Mouse (Mus musculus): Measurements from ENCODE around the gene Bag3. TPM values are rescaled to one million over a fixed set of nuclear protein-coding genes. Genes with fewer than 3 reads are reported as not detected.

The Bag3 gene
- 5.9 and 6.9 TPM in 2 replicates for polyA plus RNA-seq (2015; fragmentation: Nextera tagmentation; extraction: Ambion mirVana)

- DNase-seq (ENCODE audit: low spot score) = peak; percentile 53
Observed at GRCm38 (mm10) chr7:128523349-128523961, at the start of gene Bag3. Gene Bag3, plus strand, starts transcription at chr7:128523616.

- DNase-seq (ENCODE audit: low spot score) = no peak
Observed at GRCm38 (mm10) chr7:128474322-128474721, 49.1 kb upstream of the Bag3 start.

DNA sequence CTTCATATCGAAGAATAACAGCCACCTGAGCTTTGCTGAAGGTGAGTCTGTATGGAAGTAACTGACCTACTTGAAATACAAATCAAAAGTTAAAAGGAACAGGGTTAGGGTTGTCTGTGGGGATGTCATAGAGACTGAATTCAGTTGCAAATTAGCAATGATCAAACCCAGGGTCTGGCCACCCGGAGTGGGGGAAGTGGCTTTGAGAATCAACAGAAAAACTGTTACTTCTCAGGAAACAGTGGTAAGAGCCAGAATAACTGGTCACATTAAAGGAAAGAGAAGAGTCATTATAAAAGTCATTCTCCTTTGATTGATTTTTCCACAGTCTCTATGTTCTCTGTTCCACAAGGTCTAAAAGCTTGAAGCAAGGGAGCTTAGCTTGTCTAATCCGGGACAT is 34.4 kb upstream of the Bag3 start:
- no peak for DNase-seq (ENCODE audit: low spot score)

GRCm38 (mm10) chr7:128494546-128494945 is 28.9 kb upstream of the Bag3 start:
- DNase-seq (ENCODE audit: low spot score) = no peak

- no peak for DNase-seq (ENCODE audit: low spot score)
Observed at GRCm38 (mm10) chr7:128499801-128500200, 23.6 kb upstream of the Bag3 start.

DNA sequence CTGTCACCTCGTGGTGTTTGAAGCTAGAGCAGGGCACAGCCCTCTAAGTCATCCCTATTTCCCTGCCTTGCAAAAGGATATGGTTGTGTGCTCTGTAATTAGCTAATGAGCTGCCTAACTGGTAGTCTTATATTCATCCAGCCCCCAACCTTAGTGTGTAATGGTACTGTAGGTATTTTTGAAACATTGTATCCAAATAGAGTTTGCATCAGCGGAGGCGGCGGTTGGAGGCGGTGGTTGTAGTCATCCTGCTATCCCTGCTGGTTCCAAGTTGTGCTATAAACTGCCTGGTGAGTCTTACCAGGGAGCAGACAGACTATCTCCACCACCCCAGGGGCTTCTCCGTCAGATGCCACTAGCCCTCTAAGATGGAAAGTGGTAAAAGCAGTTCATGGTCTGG is 19.3 kb upstream of the Bag3 start:
- DNase-seq (ENCODE audit: low spot score) = no peak

DNA sequence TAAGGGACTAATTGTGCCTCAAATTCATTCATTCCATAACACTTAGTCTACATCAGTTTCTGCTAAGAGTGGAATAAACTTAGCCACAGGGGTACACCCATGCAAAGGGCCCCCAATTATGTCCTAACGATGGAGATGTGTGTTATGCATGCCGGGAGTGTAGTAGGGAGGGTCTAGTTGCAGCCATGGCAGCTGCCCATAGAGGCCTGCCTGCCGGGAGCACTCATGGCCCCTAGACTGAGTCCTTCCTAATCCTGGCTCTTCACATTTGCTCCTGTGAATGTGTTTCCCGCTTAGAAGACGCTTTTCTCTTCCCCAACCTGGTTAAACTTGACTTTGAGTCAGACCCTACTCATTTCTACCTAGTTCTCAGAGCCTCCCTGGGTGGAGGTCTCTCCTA is 11.5 kb upstream of the Bag3 start:
- DNase-seq (ENCODE audit: low spot score) = no peak

DNA sequence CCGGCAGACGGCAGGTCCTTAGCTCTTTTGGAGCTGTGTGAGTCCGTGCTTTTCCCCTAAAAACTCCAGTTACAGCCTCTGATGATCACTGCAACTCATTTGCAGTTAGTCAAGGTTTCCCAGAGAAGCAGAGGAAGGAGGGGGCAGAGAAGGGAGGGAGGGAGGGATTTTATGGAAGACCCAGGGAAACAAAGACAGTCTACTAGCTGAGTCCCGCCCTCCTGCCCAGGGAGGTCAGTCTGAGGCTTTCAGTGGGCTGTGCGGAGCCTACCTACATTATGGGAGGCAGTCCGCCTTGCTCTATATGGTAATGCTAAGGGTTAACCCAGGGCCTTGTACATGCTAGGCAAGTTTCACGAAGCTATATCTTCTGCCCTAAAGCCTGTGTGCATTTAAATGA is 9.9 kb upstream of the Bag3 start:
- DNase-seq (ENCODE audit: low spot score) = no peak

- DNase-seq (ENCODE audit: low spot score) = no peak
Observed at GRCm38 (mm10) chr7:128514341-128514740, 9.1 kb upstream of the Bag3 start.

DNA sequence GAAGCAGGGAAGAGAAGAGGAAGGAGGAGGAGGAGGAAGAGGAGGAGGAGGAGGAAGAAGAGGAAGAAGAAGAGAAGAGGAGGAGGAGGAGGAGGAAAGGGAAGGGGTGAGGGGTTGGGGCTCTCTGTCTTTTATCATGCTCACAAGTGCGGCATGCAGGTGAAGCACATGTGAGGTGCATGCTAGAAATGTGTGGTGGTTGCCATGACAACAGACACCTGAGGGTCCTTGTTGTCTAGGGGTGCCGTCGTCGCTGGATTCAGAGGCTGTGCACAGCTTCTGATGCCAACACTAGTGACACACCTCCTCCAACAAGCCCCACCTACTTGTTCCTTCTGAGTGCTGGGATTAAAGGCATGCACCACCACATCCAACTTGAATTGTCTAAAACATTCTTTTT is 7.1 kb upstream of the Bag3 start:
- DNase-seq (ENCODE audit: low spot score) = peak; percentile 62

DNA sequence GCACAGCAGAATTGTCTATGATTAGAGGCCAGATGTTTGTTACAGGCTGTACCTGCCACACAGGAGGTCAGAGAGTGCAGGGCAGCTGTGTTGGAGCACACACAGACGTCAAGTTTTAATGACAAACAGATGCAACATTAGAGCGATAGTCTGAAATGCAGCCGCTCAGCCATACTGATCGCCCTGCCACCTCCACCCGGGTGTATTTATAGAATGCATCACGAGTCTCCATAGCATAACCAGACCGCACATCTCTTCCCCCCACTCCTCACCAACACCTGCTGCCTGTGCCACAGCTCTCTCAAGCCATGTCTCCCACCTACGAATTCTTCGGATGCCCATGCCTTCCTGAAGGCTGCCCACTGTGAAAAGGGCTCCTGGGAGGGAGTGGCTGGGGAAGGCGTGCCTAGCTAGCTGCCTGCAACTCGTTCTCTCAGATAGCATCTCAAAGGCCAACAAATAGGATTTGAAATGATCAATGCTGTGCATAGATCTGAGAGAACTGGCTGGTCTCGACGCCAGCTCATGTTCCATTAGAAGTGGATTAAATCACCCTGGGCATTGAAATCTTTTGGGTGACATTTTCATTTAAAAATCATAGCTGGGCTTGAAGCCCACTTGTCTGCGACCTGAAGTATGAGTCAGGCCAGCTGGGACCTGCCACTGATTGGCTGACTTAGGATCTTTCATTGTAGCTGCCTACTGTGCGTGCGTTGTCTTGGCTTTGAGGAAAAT is 3.9 kb upstream of the Bag3 start:
- DNase-seq (ENCODE audit: low spot score) = no peak

DNA sequence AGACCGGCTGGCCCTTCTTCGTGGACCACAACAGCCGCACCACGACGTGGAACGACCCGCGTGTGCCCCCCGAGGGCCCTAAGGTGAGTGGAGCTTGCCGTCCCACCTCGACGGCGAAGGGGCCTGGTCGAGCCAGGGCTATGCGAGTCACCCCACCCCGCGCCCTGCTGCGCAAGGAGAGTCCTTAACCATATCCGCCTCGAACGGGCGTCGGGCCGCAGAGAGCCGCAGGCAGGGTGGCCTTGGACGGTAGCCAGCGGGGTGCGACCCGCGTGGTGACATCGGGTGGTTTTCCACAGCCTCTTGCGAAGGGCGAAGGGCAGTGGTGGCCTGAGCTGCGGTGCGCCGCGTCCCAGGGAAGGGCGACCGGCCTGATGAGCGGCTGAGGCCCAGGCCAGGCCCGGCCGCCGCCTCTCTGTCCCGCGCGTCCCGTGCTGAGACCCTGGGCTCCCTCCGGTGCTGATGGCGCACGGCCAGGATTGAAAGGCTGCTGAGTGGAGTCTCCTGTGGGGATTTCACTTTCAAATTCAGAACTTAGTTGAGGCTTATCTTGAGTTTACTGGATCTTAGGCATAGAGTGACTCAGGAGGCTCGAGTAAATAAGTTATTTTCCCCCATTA is 656 bp downstream of the Bag3 start:
- peak; percentile 28 for DNase-seq (ENCODE audit: low spot score)

DNA sequence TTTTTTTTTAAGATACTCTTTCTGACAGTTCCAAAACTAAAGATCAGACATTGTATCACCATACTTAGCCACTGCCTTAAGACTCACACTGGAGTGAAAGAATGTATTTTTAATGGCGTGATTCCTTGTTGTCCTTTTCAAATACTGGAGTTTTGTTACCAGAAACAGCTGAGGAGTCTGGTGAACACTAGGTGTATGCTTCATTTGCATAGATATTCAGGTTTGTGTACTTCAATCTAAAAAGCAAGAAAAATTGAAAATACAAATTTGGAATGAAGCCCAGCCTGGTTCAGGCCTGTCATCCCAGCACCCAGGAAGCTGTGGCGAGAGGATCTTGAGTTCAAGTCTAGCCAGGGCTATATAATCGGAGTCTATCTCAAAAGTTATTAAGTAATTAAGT is 1.2 kb downstream of the Bag3 start:
- DNase-seq (ENCODE audit: low spot score) = no peak

DNA sequence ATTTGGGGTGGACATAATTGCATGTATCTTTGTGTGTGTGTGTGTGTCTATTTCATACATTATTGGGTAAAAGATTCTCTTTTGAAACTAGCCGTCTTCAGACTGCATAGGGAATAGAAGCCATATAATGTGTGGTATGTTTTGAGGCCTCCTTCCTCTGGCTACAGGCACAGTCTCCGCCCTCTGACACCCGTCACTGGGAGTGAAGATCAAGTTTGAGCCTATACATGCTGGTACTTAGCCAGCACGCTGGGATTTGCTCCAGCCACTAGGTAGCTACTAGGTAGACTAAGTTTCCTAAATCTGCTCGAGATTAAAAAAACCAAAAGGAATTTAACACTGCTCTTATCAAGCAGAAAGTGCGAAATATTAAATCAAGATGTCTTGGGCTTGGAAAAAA is 3.2 kb downstream of the Bag3 start:
- DNase-seq (ENCODE audit: low spot score) = no peak

GRCm38 (mm10) chr7:128528596-128528995 is 5.2 kb downstream of the Bag3 start:
- DNase-seq (ENCODE audit: low spot score) = no peak

DNA sequence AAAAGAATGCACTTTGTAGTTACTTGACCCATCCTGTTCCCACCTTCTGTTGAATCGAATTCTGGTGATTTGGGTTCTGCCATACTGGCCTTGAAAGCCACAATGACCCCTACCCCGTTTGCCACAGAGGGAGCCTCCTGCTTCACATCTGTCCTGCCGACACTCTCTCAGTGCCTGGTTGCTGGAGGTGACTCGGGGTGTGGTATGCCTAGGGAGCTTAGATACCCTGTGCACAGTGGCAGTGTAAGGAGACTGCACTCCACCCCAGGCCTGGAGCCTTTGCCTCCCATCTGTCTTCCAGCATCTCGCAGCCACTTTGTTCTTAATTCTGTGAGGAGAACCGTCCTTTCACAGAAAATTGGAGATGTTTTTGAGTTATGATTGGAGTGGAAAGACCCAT is 5.7 kb downstream of the Bag3 start:
- DNase-seq (ENCODE audit: low spot score) = no peak

- DNase-seq (ENCODE audit: low spot score) = no peak
Observed at GRCm38 (mm10) chr7:128529574-128530051, 6.2 kb downstream of the Bag3 start.

GRCm38 (mm10) chr7:128531031-128531430 is 7.6 kb downstream of the Bag3 start:
- DNase-seq (ENCODE audit: low spot score) = no peak

DNA sequence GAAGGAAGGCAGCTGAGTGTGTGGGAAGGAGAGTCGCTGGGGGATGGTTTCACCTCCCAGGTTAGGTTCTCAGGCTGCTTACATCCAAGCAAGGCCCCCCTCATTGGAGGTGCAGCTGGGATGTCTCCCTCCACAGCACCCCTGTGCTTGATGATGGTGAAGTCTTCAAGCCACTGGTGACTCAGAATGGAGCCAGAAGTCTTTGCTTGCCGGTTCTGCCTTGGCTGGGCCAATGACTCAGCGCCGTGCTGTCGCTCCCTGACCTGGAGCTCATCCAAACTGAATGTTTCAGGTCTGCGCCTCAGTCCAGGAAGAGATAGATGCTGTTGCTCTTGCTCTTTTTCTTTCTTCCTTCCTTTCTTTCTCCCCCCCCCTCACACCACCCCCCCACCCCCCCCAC is 8.5 kb downstream of the Bag3 start:
- no peak for DNase-seq (ENCODE audit: low spot score)

DNA sequence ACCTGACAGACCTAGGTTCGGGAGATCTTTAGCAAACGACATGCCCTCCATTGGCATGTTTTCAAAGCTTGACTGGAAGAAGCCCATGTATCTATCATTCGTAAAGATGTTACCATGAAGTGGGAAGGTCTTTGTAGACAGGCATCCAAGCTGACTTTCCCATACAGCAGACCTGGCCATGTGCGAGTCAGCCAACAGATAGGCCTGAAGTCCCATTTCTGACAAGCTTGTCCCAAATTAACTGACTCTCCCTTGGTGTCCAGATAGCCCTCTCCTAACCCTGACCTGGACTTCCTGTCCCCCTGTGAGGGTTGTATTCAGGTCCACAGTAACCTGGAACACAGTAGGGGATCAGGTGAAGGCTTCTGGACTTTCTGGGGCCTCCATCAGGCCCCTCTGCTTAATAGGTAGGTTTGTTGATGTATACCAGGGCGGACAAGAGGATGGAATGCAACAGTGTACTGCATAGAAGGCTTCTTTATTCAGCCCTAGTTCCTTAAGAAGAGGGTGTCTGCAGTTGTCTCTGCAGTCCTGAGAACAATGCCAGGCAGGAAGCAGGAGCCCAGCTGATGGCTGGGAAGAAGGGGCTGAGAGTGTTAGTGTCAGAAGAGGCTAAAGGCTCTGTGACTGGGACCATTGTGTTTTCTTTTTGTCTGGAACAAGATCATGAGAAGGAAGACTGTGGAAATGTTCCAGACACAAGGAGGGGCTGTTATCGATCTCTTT is 9.2 kb downstream of the Bag3 start:
- no peak for DNase-seq (ENCODE audit: low spot score)

DNA sequence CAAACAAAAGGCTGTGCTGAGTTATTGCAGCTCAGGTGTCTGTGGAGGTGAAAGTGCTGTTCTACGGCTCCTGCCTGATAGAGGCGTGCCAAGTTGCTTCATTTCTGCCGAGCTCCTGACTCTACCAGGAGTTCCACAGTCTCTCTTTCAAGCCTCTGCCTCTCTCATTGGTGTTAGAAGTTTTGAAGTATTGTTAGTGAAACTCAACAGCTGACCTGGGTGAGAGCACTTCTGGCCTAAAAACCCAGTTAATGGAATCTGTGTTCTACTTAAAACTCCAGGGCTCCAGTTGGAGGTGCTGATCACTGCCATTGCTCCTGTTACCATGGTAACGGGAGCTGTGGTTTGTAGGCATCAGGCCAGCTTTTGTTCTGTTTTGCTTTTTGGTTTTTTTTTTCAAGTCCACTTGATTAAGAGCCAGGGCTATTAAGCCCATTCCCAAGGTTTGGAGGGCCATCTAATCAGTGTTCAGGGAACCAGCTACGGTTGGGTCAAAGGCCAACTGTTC is 11.6 kb downstream of the Bag3 start:
- DNase-seq (ENCODE audit: low spot score) = no peak

- DNase-seq (ENCODE audit: low spot score) = no peak
Observed at GRCm38 (mm10) chr7:128536074-128536473, 12.7 kb downstream of the Bag3 start.
